Mouse (Mus musculus): ENCODE results near the gene Thrap3.
"Not testable (repeated sequence)": the region's sequence is repeated elsewhere in the genome, so short reads cannot be mapped to it uniquely, and the experiment has no call there.

Gene Thrap3

DNA sequence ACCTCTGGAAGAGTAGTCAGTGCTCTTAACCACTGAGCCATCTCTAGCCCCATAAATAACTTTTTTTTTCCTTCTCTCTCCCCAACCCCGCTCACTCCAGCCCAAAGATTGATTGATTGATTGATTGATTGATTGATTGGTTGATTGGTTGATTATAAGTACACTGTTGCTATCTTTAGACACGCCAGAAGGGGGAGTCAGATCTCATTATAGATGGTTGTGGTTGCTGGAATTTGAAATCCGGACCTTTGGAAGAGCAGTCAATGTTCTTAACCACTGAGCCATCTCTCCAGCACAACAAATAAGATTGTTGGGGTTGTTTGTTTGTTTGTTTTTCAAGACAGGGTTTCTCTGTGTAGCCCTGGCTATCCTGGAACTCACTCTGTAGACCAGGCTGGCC lies 17.0 kb upstream of the Thrap3 start:
- not testable (repeated sequence) for ATAC-seq (ENCODE audit: low TSS enrichment)

DNA sequence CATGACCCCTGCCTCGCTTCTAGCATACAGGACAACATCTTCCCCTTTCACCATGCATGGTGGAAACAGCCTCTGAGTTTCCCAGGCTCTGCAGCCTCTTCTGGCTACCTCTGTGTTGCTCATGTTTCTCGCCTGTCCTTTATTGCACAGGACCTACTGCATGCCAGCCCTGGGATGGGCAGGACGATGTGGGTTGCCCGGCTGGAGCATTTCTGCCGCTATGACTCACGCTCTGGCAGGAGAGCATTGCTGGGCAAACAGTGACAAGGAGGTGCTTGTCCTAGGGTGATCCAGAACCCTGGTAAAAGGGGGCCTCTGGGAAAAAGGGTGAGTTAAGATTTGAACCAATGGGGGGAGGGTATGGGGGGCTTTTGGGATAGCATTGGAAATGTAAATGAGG lies 15.2 kb upstream of the Thrap3 start:
- ATAC-seq (ENCODE audit: low TSS enrichment): no peak

DNA sequence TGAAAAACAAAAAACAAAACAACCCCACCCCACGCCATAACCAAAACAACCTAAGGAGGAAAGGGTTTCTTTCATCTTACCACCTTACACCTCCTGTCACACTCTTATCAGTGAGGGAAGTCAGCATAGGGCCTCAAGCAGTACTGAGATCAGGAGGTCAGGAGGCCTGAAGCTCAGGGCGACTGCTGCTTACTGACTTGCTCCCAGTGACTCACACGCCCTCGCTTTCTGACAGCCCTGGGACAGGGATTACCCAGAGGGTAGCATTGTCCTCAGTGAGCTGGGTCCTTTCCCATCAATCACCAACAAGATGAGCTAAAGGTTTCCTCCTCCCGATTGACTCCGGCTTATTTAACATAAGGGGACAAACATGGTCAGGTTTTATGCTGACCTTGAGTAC lies 4.5 kb upstream of the Thrap3 start:
- ATAC-seq (ENCODE audit: low TSS enrichment): no peak

- no peak for ATAC-seq (ENCODE audit: low TSS enrichment)
Observed at GRCm38 (mm10) chr4:126205386-126205785, 2.8 kb upstream of the Thrap3 start.

- no peak for ATAC-seq (ENCODE audit: low TSS enrichment)
Observed at GRCm38 (mm10) chr4:126204661-126205230, 2.2 kb upstream of the Thrap3 start.

DNA sequence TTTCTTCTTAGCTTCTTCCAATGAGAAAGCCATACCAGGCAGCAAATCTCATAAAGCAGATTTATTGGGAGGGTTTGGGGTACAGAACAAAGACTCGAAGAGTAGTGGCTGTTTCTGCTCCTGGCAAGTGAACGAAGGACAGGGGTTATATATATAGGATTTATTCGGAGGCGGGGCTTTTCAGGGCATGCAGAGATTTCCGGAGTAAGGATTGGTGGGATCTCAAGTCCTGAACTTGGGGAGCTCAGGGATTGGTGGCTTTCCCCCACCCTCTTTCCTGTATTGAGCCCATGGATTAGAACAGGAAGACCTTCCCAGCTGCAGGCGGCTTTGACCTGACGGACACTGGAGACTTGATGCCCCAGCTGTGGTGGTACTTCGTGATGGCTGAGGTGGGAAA lies 1.5 kb upstream of the Thrap3 start:
- ATAC-seq (ENCODE audit: low TSS enrichment): no peak

DNA sequence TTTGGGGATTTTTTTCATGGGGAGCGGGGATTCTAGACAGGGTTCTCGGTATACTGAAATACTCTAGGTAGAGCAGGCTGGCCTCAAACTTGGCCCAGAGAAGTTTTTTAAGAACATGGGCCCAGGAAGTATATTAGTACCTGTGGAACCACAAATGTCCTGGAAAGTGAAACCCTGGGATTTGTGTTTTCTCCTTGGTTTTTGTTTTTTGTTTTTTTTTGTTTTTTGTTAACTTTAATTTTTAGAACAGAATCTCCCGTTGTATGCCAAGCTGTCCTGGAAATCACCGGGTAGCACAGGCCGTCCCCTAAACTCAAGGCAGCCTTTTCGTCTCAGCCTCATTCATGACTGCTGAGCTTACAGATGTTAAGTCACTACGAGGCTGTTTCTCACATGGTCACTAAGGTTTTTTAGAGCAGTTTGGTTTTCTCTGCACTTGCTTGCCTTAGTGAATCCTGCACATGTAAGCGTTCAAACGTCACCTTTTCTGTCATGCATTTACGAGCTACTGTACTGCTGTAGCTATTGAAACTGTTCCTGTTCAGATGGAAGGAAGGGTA lies 856 bp upstream of the Thrap3 start:
- no peak; the same call in 1 of the 2 replicates for ATAC-seq (ENCODE audit: low TSS enrichment)

- no peak for ATAC-seq (ENCODE audit: low TSS enrichment)
Observed at GRCm38 (mm10) chr4:126201514-126202302, 852 bp downstream of the Thrap3 start.

GRCm38 (mm10) chr4:126200656-126201055 lies 1.9 kb downstream of the Thrap3 start:
- ATAC-seq (ENCODE audit: low TSS enrichment): no peak

GRCm38 (mm10) chr4:126200036-126200435 lies 2.5 kb downstream of the Thrap3 start:
- ATAC-seq (ENCODE audit: low TSS enrichment): no peak

- ATAC-seq (ENCODE audit: low TSS enrichment): no peak
Observed at GRCm38 (mm10) chr4:126199556-126199955, 3.0 kb downstream of the Thrap3 start.

DNA sequence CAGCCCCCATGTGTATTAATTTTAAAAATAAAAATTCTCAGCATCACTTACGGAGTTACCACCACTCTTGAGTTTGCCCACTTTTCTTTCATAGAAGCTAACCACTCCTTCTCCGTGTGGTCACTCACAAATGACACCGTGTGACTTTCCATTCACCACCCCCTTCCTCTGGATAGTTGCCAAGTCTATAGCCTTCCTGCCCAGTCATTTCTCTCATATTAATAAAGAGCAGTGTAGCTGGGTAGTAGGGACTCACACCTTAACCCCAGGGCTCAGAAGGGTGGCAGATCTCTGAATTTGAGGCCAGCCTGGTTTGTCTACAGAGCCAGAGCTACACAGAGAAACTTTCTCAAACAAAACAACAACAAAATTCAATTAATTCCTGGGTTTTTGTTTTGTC lies 5.1 kb downstream of the Thrap3 start:
- no peak for ATAC-seq (ENCODE audit: low TSS enrichment)

DNA sequence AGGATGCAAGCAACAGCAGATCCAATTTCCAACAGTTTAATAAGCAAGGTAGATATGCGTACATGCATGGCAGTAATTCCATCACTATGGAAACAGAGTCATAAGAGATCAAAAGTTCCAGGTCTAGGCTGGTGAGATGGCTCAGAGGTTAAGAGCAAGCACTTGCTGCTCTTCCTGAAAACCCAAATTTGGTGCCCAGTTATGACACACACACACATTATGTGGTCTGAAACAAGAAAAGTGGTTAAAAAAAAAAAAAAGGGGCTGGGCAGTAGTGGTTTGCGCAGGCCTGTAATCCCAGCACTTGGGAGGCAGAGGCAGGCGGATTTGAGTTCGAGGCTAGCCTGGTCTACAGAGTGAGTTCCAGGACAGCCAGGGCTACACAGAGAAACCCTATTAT lies 7.6 kb downstream of the Thrap3 start:
- ATAC-seq (ENCODE audit: low TSS enrichment): no peak

GRCm38 (mm10) chr4:126194216-126194615 lies 8.3 kb downstream of the Thrap3 start:
- no peak for ATAC-seq (ENCODE audit: low TSS enrichment)

DNA sequence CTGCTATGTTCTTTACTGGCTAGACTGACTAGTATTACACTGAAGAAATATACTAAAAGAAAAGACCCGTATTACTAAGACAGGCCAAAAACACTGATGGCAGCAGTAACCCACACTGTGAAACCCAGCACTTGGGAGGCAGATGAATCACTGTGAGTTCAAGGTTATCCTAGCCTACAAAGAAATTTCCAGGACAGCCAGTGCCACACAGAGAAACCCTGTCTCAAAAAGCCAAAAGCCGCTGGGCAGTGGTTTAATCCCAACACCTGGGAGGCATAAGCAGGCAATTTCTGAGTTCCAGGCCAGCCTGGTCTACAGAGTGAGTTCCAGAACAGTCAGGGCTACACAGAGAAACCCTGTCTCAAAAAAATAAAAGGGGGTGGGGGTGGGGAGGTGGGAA lies 11.9 kb downstream of the Thrap3 start:
- ATAC-seq (ENCODE audit: low TSS enrichment): no peak

DNA sequence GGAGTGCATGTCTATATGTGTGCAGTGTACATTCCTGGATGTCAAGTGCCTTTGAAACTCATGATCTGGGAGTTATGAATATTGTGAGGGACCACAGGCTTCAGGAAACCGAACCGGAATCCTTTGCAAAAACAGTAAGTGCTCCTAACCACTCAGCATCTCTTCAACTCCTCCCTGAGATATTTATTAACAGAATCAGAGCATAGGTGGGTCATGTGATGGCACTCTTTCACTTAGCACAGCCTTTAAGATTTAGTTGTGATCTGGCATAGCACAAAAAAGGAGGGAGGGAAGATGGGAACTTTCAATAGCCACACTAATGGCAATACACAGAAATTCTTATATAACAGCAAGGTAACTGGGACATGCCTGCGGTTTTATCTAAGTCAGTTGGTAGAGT lies 15.5 kb downstream of the Thrap3 start:
- ATAC-seq (ENCODE audit: low TSS enrichment): no peak

DNA sequence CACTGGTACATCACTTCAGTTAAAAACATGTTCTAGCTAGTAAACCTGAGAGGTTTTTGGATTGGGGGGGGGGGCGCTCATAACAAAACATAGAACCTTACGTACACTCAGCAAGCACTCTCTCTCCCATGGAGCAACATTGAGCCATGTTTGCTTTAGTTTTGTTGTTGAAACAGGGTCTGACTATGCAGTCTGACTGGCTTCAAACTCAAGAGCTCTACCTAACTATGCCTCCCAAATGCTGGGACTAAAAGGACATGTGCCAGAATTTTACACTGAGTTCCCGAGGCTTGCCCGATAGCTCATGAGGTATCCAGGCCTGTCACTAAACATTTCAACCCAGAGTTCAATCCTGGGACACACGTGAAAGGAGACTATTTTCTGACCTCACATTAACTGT lies 19.5 kb downstream of the Thrap3 start:
- ATAC-seq (ENCODE audit: low TSS enrichment): no peak

DNA sequence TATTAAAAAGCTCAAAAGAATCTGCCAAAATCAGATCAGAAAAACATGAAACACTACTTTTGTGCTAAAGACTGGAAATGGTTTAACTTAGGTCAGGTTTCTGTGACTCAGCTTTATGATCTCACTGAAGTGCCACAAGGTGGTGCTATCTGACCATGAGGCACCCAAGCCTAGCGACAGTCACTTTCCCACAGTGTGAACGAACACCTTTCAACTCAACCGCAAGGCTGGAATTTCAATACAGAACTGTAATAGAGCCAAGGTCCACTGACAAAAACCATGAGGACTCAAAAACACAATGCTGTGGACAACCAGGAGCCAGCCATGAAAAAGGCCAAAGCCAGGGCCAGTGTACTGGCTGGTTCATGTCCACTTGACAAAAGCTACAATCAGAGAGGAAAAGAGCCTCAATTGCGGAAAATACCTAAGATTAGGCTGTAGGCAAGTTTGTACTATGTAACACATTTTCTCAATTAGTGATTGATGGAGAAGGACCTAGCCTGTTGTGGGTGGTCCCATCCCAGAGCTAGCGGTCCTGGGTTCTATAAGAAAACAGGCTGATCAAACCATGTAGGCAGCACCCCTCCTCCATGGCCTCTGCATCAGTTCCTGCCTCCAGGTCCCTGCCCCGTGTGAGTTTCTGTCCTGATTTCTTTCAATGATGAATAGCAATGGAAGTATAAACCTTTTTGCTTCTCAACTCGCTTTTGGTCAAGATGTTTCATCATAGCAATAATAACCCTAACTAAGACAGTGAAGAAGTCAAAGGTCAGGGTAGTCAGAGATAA lies 21.2 kb downstream of the Thrap3 start:
- peak; percentile 67; the same call in 1 of the 2 replicates for ATAC-seq (ENCODE audit: low TSS enrichment)

GRCm38 (mm10) chr4:126175980-126176379 lies 26.6 kb downstream of the Thrap3 start:
- ATAC-seq (ENCODE audit: low TSS enrichment): not testable (repeated sequence)

- no peak for ATAC-seq (ENCODE audit: low TSS enrichment)
Observed at GRCm38 (mm10) chr4:126173800-126174199, 28.8 kb downstream of the Thrap3 start.

GRCm38 (mm10) chr4:126170737-126171136 lies 31.8 kb downstream of the Thrap3 start:
- ATAC-seq (ENCODE audit: low TSS enrichment): not testable (repeated sequence)

- ATAC-seq (ENCODE audit: low TSS enrichment): no peak
Observed at GRCm38 (mm10) chr4:126168851-126169250, 33.7 kb downstream of the Thrap3 start.
